ENCODE assay signal across 7 mouse cellular contexts in the genomic region with DNA sequence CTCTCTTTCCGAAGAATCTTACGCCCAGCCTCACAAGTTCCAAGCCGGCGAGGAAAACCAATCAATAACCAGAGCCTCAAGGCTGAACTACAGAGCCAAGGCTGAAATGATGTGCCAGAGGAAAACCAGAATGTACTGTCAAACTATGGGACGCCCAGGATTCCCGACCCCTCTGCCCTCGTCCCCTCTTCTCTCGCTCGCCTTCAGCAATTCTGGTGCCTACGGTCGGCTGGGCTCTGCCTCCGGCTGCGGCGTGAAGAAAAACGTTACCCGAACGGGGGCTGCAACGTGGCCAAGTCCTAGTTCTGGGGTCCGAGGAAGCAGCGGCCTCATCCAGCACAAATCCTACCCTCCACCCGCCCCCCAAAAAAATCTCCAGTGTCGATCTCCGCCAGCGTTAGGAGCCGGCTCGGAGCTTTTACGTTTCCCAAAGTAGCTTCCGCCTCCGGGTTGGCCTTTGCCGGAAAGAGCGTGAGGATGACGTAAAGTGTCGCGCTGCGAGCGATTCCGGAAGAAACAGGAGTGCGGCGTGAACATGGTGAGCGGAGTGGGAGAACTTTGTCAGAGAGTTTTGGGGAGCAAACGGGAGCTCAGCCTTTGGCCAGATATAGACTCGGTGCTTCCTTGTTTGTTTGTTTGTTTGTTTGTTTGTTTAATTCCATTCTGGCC. TPM values are rescaled to one million over a fixed set of nuclear protein-coding genes. Genes with fewer than 3 reads are reported as not detected.
DNase-seq lines count a peak whose midpoint lies in the region; ATAC-seq and TF ChIP-seq lines count a peak whose summit lies in the region.

Gene Fcf1, plus strand, starts transcription at position 470 of the 669 bp plus-strand sequence.
Gene Arel1, minus strand, starts transcription at position 473 of the 669 bp plus-strand sequence.

- no peak for TF ChIP-seq CTCF in kidney, adult 2 months (conservative IDR thresholded peaks at IDR 0.05; ENCODE audit: insufficient read depth, insufficient read length, low read depth, low read length)
- no peak for TF ChIP-seq CTCF in spleen, adult 2 months (IDR thresholded peaks at IDR 0.05; ENCODE audit: extremely low read depth, insufficient read depth, insufficient read length, insufficient replicate concordance)

- H3K36me3 ChIP-seq in embryonic facial prominence, embryonic 12.5 days = peaks cover 23% of the 10 kb centered on the region
- peaks cover 2% of the 10 kb centered on the region for H3K36me3 ChIP-seq in kidney, adult 2 months (ENCODE audit: control insufficient read depth, insufficient read depth, low read length)
- peaks cover 28% of the 10 kb centered on the region for H3K36me3 ChIP-seq in limb, embryonic 12.5 days
- H3K36me3 ChIP-seq in midbrain, embryonic 15.5 days (replicated peaks) = peaks cover 6% of the 10 kb centered on the region; the same call in 1 of the 2 replicates
- peaks cover 9% of the 10 kb centered on the region; the same call in 1 of the 2 replicates for H3K36me3 ChIP-seq in spleen, adult 2 months (ENCODE audit: control insufficient read depth, insufficient read depth, low read length)

- no peak for TF ChIP-seq POLR2A in kidney, adult 2 months (IDR thresholded peaks at IDR 0.05; ENCODE audit: low read depth, low read length)
- TF ChIP-seq POLR2A in spleen, adult 2 months (IDR thresholded peaks at IDR 0.05; ENCODE audit: low read depth, low read length) = peak; percentile 47; the same call in 1 of the 2 replicates

- H3K9me3 ChIP-seq in embryonic facial prominence, embryonic 12.5 days = no peaks in the 10 kb centered on the region
- H3K9me3 ChIP-seq in limb, embryonic 12.5 days = no peaks in the 10 kb centered on the region
- H3K9me3 ChIP-seq in midbrain, embryonic 15.5 days = no peaks in the 10 kb centered on the region

- H3K4me1 ChIP-seq in embryonic facial prominence, embryonic 12.5 days = peaks cover 16% of the 10 kb centered on the region
- peaks cover 9% of the 10 kb centered on the region for H3K4me1 ChIP-seq in kidney, adult 2 months (ENCODE audit: control insufficient read depth, insufficient read depth, low read length)
- peaks cover 13% of the 10 kb centered on the region for H3K4me1 ChIP-seq in limb, embryonic 12.5 days (replicated peaks)
- peaks cover 20% of the 10 kb centered on the region for H3K4me1 ChIP-seq in midbrain, embryonic 15.5 days
- peaks cover 9% of the 10 kb centered on the region for H3K4me1 ChIP-seq in spleen, adult 2 months (ENCODE audit: control insufficient read depth, insufficient read depth, insufficient read length)

- H3K9ac ChIP-seq in embryonic facial prominence, embryonic 12.5 days = peak within 1 kb of the TSS; percentile 84
- peak within 1 kb of the TSS; percentile 79 for H3K9ac ChIP-seq in limb, embryonic 12.5 days (replicated peaks)
- peak within 1 kb of the TSS; percentile 72 for H3K9ac ChIP-seq in midbrain, embryonic 15.5 days

- peak within 1 kb of the TSS; percentile 46; the same call in 1 of the 2 replicates for H3K27ac ChIP-seq in embryonic facial prominence, embryonic 12.5 days
- H3K27ac ChIP-seq in kidney, adult 2 months (ENCODE audit: insufficient read depth, low read depth, low read length) = peak within 1 kb of the TSS; percentile 34; the same call in 1 of the 2 replicates
- no peak within 1 kb of the TSS for H3K27ac ChIP-seq in limb, embryonic 12.5 days
- peak within 1 kb of the TSS; percentile 71 for H3K27ac ChIP-seq in midbrain, embryonic 15.5 days
- H3K27ac ChIP-seq in spleen, adult 2 months (ENCODE audit: insufficient read depth, low read length) = peak within 1 kb of the TSS; percentile 77

- peak within 1 kb of the TSS; percentile 91 for H3K4me3 ChIP-seq in embryonic facial prominence, embryonic 12.5 days
- peak within 1 kb of the TSS; percentile 85 for H3K4me3 ChIP-seq in kidney, adult 2 months (ENCODE audit: insufficient read depth, low read depth, low read length)
- peak within 1 kb of the TSS; percentile 86 for H3K4me3 ChIP-seq in limb, embryonic 12.5 days (replicated peaks)
- H3K4me3 ChIP-seq in midbrain, embryonic 15.5 days = peak within 1 kb of the TSS; percentile 76
- peak within 1 kb of the TSS; percentile 95 for H3K4me3 ChIP-seq in spleen, adult 2 months (ENCODE audit: extremely low read depth, insufficient read depth, insufficient read length)

- under 1% methylated on average over 42 of the region's 42 CpGs for WGBS in embryonic facial prominence, embryonic 12.5 days
- WGBS in kidney, adult 2 months = under 1% methylated on average over 42 of the region's 42 CpGs
- WGBS in limb, embryonic 12.5 days = under 1% methylated on average over 42 of the region's 42 CpGs
- WGBS in midbrain, embryonic 15.5 days = under 1% methylated on average over 42 of the region's 42 CpGs
- WGBS in spleen, adult 2 months = under 1% methylated on average over 42 of the region's 42 CpGs

- peak; percentile 86 for DNase-seq in adrenal gland, postnatal 25 days
- DNase-seq in heart, adult 18-20 months = peak; percentile 93 to 96
- DNase-seq in kidney, adult 2 months = peak; percentile 94
- peak; percentile 84 to 91 for DNase-seq in spleen, adult 2 months (ENCODE audit: low read depth in 1 of 2, low spot score in 2 of 2)

- peak within 1 kb of the TSS; percentile 95 for H3K4me2 ChIP-seq in embryonic facial prominence, embryonic 12.5 days (replicated peaks)
- peak within 1 kb of the TSS; percentile 95 for H3K4me2 ChIP-seq in limb, embryonic 12.5 days
- peak within 1 kb of the TSS; percentile 88 for H3K4me2 ChIP-seq in midbrain, embryonic 15.5 days

- no peak for ATAC-seq in embryonic facial prominence, embryonic 12.5 days (ENCODE audit: insufficient number of reproducible peaks, insufficient read depth, low FRiP score, low TSS enrichment)
- no peak for ATAC-seq in limb, embryonic 12.5 days (ENCODE audit: insufficient number of reproducible peaks, insufficient read depth, low FRiP score, low TSS enrichment, low read depth)
- ATAC-seq in midbrain, embryonic 15.5 days (replicated peaks) = peak; percentile 89

- H3K27me3 ChIP-seq in embryonic facial prominence, embryonic 12.5 days = no peaks in the 10 kb centered on the region
- H3K27me3 ChIP-seq in kidney, adult 2 months (replicated peaks; ENCODE audit: control insufficient read depth, insufficient read depth, low read length) = no peaks in the 10 kb centered on the region
- H3K27me3 ChIP-seq in limb, embryonic 12.5 days = no peaks in the 10 kb centered on the region
- no peaks in the 10 kb centered on the region for H3K27me3 ChIP-seq in midbrain, embryonic 15.5 days (replicated peaks)
- no peaks in the 10 kb centered on the region for H3K27me3 ChIP-seq in spleen, adult 2 months (ENCODE audit: control insufficient read depth, insufficient read depth, low read length)

RNA-seq across cellular contexts. Expression of gene Fcf1, which starts in this region (rescaled TPM):
- total RNA-seq in adrenal gland, postnatal 25 days (2021) = 94.7 and 95.8 TPM in 2 replicates
- polyA plus RNA-seq in embryonic facial prominence, embryonic 12.5 days (2016; fragmentation: Nextera tagmentation; extraction: Ambion mirVana) = 142 and 152 TPM in 2 replicates
- 10 to 100 TPM; 38.0 to 46.1 TPM for total RNA-seq in heart, adult 18-20 months (2021)
- 41.2 and 52.0 TPM in 2 replicates for polyA plus RNA-seq in kidney, adult 2 months (2012; rRNA removed)
- polyA plus RNA-seq in limb, embryonic 12.5 days (2016; fragmentation: Nextera tagmentation; extraction: Ambion mirVana) = 158 and 162 TPM in 2 replicates
- 79.5 and 81.8 TPM in 2 replicates for polyA plus RNA-seq in midbrain, embryonic 15.5 days (2015; fragmentation: Nextera tagmentation; extraction: Ambion mirVana)
- 20.9 and 22.7 TPM in 2 replicates for polyA plus RNA-seq in spleen, adult 2 months (2012; rRNA removed)

RNA-seq across cellular contexts. Expression of gene Arel1, which starts in this region (rescaled TPM):
- total RNA-seq in adrenal gland, postnatal 25 days (2021) = 30.9 and 37.3 TPM in 2 replicates
- polyA plus RNA-seq in embryonic facial prominence, embryonic 12.5 days (2016; fragmentation: Nextera tagmentation; extraction: Ambion mirVana) = 20.3 and 21.8 TPM in 2 replicates
- total RNA-seq in heart, adult 18-20 months (2021) = 10 to 100 TPM; 40.8 to 50.3 TPM
- 20.7 and 23.3 TPM in 2 replicates for polyA plus RNA-seq in kidney, adult 2 months (2012; rRNA removed)
- polyA plus RNA-seq in limb, embryonic 12.5 days (2016; fragmentation: Nextera tagmentation; extraction: Ambion mirVana) = 17.8 and 18.9 TPM in 2 replicates
- polyA plus RNA-seq in midbrain, embryonic 15.5 days (2015; fragmentation: Nextera tagmentation; extraction: Ambion mirVana) = 34.5 and 36.6 TPM in 2 replicates
- polyA plus RNA-seq in spleen, adult 2 months (2012; rRNA removed) = 24.6 and 28.4 TPM in 2 replicates
